Mouse (Mus musculus) inflammation-experienced regulatory T-cells, adult 6 months (primary cell): ENCODE data around the gene Mbtps1. TPM values are rescaled to one million over a fixed set of nuclear protein-coding genes. Genes with fewer than 3 reads are reported as not detected.
A peak's percentile ranks its signal among the peaks of the same experiment; 100 is the strongest.

Source experiments
- ATAC-seq: one replicate; pipeline ENCODE4 v1.8.0; 2017
- polyA plus RNA-seq, 3 experiments: library from polyadenylated mRNA; unstranded; fragments of 100-300 nt; shearing (Covaris generic); gene quantifications; one replicate each; pipeline ENCODE4 v1.2.1; 2017

Gene Mbtps1
- polyA plus RNA-seq, 3 experiments from 2014 or later = 32.6 to 52.2 (median 45.6) TPM

GRCm38 (mm10) chr8:119501598-119501997 lies 56.9 kb downstream of the Mbtps1 start, which contains the start of gene Slc38a8:
Gene Slc38a8, minus strand, starts transcription at chr8:119501698.
- no peak for ATAC-seq

GRCm38 (mm10) chr8:119499836-119500235 lies 58.7 kb downstream of the Mbtps1 start:
- no peak for ATAC-seq

GRCm38 (mm10) chr8:119496848-119497247 lies 61.7 kb downstream of the Mbtps1 start:
- ATAC-seq = peak; percentile 81

- no peak for ATAC-seq
Observed at GRCm38 (mm10) chr8:119487093-119487492, 71.4 kb downstream of the Mbtps1 start.

GRCm38 (mm10) chr8:119484145-119484896 lies 74.2 kb downstream of the Mbtps1 start:
- no peak for ATAC-seq

- ATAC-seq = no peak
Observed at GRCm38 (mm10) chr8:119478684-119479083, 79.9 kb downstream of the Mbtps1 start.

- no peak for ATAC-seq
Observed at GRCm38 (mm10) chr8:119468091-119468490, 90.4 kb downstream of the Mbtps1 start.

- no peak for ATAC-seq
Observed at GRCm38 (mm10) chr8:119466794-119467193, 91.7 kb downstream of the Mbtps1 start.

- no peak for ATAC-seq
Observed at GRCm38 (mm10) chr8:119466105-119466504, 92.4 kb downstream of the Mbtps1 start.

GRCm38 (mm10) chr8:119463709-119464108 lies 94.8 kb downstream of the Mbtps1 start:
- ATAC-seq = no peak

GRCm38 (mm10) chr8:119461356-119461755 lies 97.2 kb downstream of the Mbtps1 start:
- ATAC-seq = no peak

- no peak for ATAC-seq
Observed at GRCm38 (mm10) chr8:119459724-119460123, 98.8 kb downstream of the Mbtps1 start.

Other genes starting within 250 kb of the Mbtps1 start
- 100 to 1,000 TPM; 199 to 226 (median 213) TPM for gene Hsbp1, start 214.2 kb downstream of the Mbtps1 start, polyA plus RNA-seq
- gene Mlycd, start 163.9 kb downstream of the Mbtps1 start, polyA plus RNA-seq = 1 to 10 TPM; 2.6 to 7.3 (median 7.1) TPM
- gene Osgin1, start 124.6 kb downstream of the Mbtps1 start, polyA plus RNA-seq = 10 to 100 TPM; 15.6 to 28.0 (median 24.5) TPM
- not detected for gene Necab2, start 112.0 kb downstream of the Mbtps1 start, polyA plus RNA-seq
- gene Slc38a8, start 57.0 kb downstream of the Mbtps1 start, polyA plus RNA-seq = not detected
- 10 to 100 TPM; 30.3 to 73.9 (median 72.5) TPM for gene Hsdl1, start 16.4 kb upstream of the Mbtps1 start, polyA plus RNA-seq
- not detected for gene Dnaaf1, start 16.5 kb upstream of the Mbtps1 start, polyA plus RNA-seq
- gene Taf1c, start 46.5 kb upstream of the Mbtps1 start, polyA plus RNA-seq = 10 to 100 TPM in 2 of 3 experiments, 1 to 10 TPM in 1; 8.3 to 14.8 (median 13.3) TPM
- not detected for gene Adad2, start 54.0 kb upstream of the Mbtps1 start, polyA plus RNA-seq
- not detected for gene Kcng4, start 76.9 kb upstream of the Mbtps1 start, polyA plus RNA-seq
- gene Wfdc1, start 107.6 kb upstream of the Mbtps1 start, polyA plus RNA-seq = not detected
- not detected for gene Atp2c2, start 141.3 kb upstream of the Mbtps1 start, polyA plus RNA-seq
- 1 to 10 TPM; 6.1 to 7.4 (median 7.0) TPM for gene Tldc1, start 219.7 kb upstream of the Mbtps1 start, polyA plus RNA-seq